Mouse (Mus musculus) cerebellum, adult 11-12 months (tissue): ENCODE data around the gene Pif1.

Source experiments
- DNase-seq: peaks from one replicate; pipeline ENCODE4 v3.0.0; 2022

The Pif1 gene

DNA sequence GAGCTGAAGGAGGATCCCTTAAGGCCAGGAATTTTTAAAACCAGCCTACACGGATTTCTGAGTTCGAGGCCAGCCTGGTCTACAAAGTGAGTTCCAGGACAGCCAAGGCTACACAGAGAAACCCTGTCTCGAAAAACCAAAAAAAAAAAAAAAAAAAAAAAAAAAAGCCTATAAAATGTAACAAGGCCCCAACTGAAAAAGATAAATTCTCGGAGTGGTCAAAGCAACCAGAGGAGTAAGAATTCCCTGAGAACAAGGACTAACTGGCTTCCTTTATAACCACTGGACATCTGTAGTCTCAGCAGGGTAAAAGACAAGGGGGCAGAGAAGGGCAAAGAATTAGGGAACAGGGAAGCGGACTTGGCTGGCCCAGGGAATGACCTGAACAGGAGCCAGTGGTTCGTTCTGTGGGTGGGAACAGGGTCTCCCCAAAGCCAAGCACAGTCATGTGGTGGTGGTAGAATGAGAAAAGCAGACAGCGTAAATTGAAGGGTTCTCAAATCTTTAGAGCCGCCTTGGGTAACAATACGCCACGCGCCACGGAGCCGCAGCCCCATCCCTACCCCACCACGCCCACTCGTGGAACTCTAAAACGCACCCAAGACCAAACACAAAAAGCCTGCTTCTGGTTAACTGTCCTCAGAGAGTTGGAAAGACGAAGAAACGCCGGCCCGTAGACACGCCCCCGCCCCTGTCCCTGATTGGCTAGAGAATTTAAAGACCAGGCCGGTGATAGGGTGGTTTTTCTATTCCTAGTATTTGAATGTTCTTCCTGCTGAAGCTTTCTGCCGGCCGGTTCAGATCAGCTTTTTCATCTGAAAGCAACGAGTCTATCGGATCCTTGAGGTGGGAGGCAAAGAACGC, at the start of gene Pif1:
TSS of gene Pif1 (plus strand) at position 755 of the 864 bp plus-strand sequence.
- no peak for DNase-seq

GRCm38 (mm10) chr9:65537901-65538630, 48.9 kb upstream of the Pif1 start:
- DNase-seq, result no peak

GRCm38 (mm10) chr9:65539697-65540096, 47.3 kb upstream of the Pif1 start:
- DNase-seq, result no peak

- DNase-seq, result no peak
These were observed 45.6 kb upstream of the Pif1 start for GRCm38 (mm10) chr9:65541126-65542068.

DNA sequence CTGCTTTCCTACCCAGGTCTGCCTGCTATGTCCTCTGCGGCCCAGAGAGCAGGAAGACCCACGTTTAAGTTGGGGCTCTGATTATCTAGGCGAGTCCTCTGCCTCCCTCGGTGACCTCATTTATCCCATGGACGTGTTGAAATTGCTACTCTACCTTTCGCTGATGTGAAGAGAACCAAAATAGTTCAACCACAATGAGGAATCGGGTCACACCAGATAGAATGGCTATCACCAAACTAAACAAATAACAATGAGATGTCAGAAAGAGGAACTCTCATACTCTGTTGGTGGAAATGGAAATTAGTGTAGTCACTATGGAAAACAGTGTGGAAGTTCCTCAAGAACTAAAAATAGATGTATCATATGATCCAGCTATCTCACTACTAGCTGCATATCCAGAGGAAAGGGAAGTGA, 44.8 kb upstream of the Pif1 start:
- no peak for DNase-seq

GRCm38 (mm10) chr9:65545635-65546412, 41.1 kb upstream of the Pif1 start:
- no peak for DNase-seq

DNA sequence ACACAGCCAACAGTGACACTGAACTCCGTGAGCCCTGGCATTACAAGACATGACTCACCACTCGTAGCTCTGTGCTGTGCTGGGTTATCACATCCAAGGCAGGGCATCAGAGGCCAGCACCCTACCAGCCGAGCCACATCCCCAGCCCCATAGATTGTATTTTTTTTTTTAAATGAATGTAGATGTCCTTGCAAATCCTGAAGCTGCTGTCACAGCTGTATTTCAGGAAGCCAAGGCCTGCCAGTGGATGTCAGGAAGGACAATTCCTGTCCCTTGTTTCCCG, 40.6 kb upstream of the Pif1 start:
- DNase-seq, result no peak

GRCm38 (mm10) chr9:65547111-65547510, 39.8 kb upstream of the Pif1 start:
- no peak for DNase-seq

DNA sequence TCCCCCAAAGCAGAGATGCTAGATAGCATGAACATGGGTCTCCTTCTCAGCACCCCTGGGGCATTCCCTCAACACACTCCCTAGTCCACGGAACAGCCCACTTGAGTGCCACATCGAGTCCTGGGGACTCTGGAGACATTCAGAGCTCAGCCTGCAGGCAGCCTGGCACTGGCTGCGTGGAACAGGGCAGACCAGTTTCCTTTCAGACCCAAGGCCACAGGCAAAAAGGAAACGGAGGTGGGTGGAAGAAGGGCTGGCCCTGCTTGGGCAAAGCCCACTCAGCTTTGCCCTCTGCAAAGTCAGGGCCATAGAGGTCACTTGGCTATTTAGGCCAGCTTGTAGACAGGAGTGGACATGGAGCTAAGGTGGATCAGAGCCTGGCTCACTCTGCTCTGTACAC, 39.1 kb upstream of the Pif1 start:
- no peak for DNase-seq

- DNase-seq, result no peak
These were observed 38.6 kb upstream of the Pif1 start for GRCm38 (mm10) chr9:65548311-65548710.

DNA sequence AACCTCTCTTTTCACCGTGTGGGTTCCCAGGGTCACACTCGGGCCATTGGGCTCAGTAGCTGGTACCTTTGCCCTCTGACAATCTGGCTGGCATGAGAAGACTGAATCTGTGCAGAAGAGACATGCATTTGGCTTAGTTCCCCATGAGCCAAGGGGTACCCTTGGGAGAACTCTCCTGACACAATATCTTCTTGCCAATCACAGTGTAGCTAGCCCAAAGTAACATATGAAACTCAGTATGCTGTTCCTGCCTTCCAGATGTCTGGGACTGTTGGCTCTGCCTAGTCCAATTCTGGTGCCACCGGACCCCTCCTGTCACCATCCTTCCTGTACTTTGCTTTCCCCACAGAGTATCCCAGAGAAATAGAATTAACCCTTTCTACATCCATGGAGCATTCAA, 37.8 kb upstream of the Pif1 start:
- no peak for DNase-seq

DNA sequence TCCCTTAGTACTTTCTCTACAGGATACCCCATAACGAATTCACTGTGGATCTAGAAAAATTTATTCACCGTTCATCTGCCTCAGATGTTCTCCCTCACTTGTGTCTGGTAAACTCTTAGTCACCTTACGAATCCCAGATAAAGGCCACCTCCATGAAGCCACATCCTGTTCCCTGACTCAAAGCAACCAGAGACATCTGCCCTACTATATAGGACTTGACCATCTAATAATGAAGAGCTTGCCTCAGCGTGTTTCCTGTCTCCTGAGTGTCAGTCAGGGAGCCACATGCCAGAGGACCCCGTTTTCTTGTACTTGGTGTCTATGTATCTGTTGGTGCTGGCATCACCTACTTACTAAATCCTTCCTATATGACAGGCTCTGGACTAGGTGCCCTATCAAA, 37.3 kb upstream of the Pif1 start:
- no peak for DNase-seq

GRCm38 (mm10) chr9:65550079-65550831, 36.7 kb upstream of the Pif1 start:
- no peak for DNase-seq

DNA sequence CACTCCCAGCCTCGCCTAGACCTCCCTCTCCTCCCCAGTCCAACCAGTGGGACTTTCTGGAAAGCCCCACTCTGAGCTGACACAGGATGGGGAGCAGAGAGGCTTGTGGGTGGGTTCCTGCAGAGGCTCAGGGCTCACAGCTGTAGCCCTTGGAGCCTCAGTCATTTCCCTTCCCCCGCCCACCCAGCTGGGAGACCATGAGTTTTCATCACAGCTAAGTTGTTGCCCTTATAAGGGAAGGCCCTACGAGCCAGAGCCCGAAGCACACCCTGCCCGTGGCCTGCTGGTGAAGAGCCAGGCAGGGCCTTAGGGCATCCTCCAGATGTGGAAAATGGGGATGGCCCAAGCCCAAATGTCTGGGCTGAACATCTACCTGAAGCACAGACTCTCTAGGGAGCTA, 35.9 kb upstream of the Pif1 start:
- DNase-seq, result no peak

DNA sequence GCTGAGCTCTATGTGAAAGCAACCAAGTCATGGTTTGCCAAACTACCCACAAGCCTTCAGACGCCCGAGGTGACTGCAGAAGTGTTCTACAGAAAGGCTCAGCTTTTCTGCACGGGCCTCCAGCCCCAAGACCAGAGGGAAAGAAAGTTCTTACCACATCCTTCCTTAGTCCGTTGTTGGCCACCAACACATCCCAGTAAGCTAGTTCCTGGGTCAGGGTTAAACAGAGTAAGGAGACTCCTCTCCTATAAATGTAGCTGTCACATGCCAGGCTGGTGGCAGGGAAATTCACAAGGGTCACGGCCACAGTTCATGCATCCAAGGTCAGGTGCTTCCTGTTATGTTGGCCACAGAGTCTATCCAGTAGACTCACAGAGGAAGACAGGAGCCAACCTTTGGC, 34.8 kb upstream of the Pif1 start:
- DNase-seq, result no peak

DNA sequence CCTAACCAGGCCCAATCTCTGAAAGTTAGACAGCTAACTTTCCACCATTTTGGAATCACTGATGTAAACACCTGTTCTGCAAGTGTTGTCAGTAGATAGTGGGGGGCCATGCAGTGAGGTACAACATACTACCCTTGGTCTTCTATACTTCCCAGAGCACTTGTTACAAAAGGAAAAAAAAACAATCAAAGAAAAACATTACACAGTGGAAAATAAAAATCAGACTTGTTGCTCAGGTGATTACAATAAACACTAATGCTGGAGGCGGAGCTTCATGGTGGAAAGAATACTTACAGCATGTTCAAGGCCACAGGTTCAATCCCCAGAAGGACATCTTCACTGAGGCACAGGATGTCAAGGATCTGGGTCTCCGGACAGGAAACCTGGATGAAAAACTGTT, 34.2 kb upstream of the Pif1 start:
- no peak for DNase-seq

- DNase-seq, result no peak
These were observed 32.0 kb upstream of the Pif1 start for GRCm38 (mm10) chr9:65555001-65555405.

- DNase-seq, result no peak
These were observed 31.3 kb upstream of the Pif1 start for GRCm38 (mm10) chr9:65555621-65556020.

- DNase-seq, result no peak
These were observed 30.6 kb upstream of the Pif1 start for GRCm38 (mm10) chr9:65556349-65556748.

DNA sequence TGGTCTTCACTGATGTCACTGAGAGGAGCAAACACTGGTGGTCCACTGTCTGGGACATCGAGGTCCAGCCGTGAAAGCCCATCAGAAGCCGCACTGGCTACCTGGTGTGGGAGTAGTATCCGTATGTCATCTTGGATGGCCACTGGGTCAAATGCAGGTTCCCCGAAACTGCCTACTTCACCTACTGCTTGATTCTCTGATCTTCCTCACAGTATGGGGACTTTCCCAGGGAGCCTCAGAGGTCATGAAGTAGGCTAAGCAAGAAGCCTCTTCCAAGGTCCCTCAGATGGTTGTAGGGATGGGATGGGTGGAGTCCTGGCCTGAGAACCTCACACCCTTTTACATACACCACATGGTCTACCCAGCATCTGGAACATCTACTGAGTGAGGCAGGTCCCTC, 30.0 kb upstream of the Pif1 start:
- no peak for DNase-seq

DNA sequence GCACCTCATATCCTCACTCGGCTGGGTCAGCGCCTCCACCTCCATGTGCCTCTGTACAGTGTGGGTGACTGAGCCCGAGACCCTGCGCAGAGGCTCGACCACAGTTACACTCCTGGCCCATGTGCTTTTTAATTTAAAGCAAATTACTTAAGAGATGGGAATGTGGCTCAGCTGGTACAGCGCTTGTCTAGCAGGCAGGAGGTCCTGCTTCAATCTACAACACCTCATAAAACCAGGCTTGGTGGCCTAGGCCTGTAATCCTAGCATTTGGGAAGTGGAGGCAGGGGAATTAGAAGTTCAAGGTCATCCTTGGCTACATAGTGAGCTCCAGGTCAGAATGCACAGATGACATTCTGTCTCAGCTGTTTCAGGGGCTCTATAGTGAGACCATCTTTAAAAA, 28.2 kb upstream of the Pif1 start:
- no peak for DNase-seq

GRCm38 (mm10) chr9:65561016-65561415, 25.9 kb upstream of the Pif1 start:
- DNase-seq, result peak; percentile 53
